Mouse (Mus musculus): ENCODE measurements around the gene Rnf225. TPM values are rescaled to one million over a fixed set of nuclear protein-coding genes. Genes with fewer than 3 reads are reported as not detected.
"Not testable (repeated sequence)": the region's sequence is repeated elsewhere in the genome, so short reads cannot be mapped to it uniquely, and the experiment has no call there.

Gene Rnf225
- polyA plus RNA-seq, 1 experiment from 2014 or later, result 0.61 TPM

GRCm38 (mm10) chr7:12905146-12905545, 22.1 kb upstream of the Rnf225 start:
- Histone ChIP-seq H3K36me3 (peaks cover 49% of the 10 kb centered on the region), H3K4me2 (replicated peaks) (no peak overlapping the region), H3K27me3 (no peaks in the 10 kb centered on the region), H3K9ac (replicated peaks) (no peak overlapping the region), H3K27ac (replicated peaks) (no peak overlapping the region), H3K4me1 (peaks cover 6% of the 10 kb centered on the region), H3K9me3 (no peaks in the 10 kb centered on the region), H3K4me3 (no peak overlapping the region)
- WGBS, result 94% methylated on average over 1 of the region's 1 CpGs
- ATAC-seq (replicated peaks), result no peak

- ATAC-seq (replicated peaks), result peak; percentile 64
- Histone ChIP-seq H3K9me3 (no peaks in the 10 kb centered on the region), H3K27me3 (no peaks in the 10 kb centered on the region), H3K4me3 (peak overlapping the region; percentile 61), H3K9ac (replicated peaks) (peak overlapping the region; percentile 65), H3K4me2 (replicated peaks) (peak overlapping the region; percentile 61), H3K27ac (replicated peaks) (peak overlapping the region; percentile 94), H3K36me3 (peaks cover 44% of the 10 kb centered on the region), H3K4me1 (peaks cover 10% of the 10 kb centered on the region)
- WGBS, result 33% methylated on average over 7 of the region's 7 CpGs
Observed at GRCm38 (mm10) chr7:12909498-12909962, 17.7 kb upstream of the Rnf225 start.

- H3K9ac ChIP-seq (replicated peaks), result peak overlapping the region; percentile 65
- 9% methylated on average over 19 of the region's 19 CpGs for WGBS
- peak overlapping the region; percentile 61 for H3K4me3 ChIP-seq
- H3K27ac ChIP-seq (replicated peaks), result peak overlapping the region; percentile 94
- no peaks in the 10 kb centered on the region for H3K9me3 ChIP-seq
- peak overlapping the region; percentile 61 for H3K4me2 ChIP-seq (replicated peaks)
- peaks cover 38% of the 10 kb centered on the region for H3K36me3 ChIP-seq
- peak; percentile 86 for ATAC-seq (replicated peaks)
- peaks cover 10% of the 10 kb centered on the region for H3K4me1 ChIP-seq
- no peaks in the 10 kb centered on the region for H3K27me3 ChIP-seq
Observed at GRCm38 (mm10) chr7:12910181-12910668, 17.0 kb upstream of the Rnf225 start.

- Histone ChIP-seq H3K4me1 (peaks cover 10% of the 10 kb centered on the region), H3K4me3 (no peak overlapping the region), H3K27ac (replicated peaks) (no peak overlapping the region), H3K9ac (replicated peaks) (no peak overlapping the region), H3K27me3 (no peaks in the 10 kb centered on the region), H3K36me3 (peaks cover 6% of the 10 kb centered on the region; the same call in 1 of the 2 replicates), H3K4me2 (replicated peaks) (no peak overlapping the region), H3K9me3 (no peaks in the 10 kb centered on the region)
- ATAC-seq (replicated peaks), result no peak
Observed at GRCm38 (mm10) chr7:12913556-12913955, 13.7 kb upstream of the Rnf225 start.

GRCm38 (mm10) chr7:12920495-12920894, 6.7 kb upstream of the Rnf225 start:
- H3K9ac ChIP-seq (replicated peaks); ATAC-seq (replicated peaks); H3K4me3 ChIP-seq; H3K4me2 ChIP-seq (replicated peaks); H3K9me3 ChIP-seq; H3K27me3 ChIP-seq; H3K27ac ChIP-seq (replicated peaks): not testable (repeated sequence)
- 94% methylated on average over 7 of the region's 8 CpGs for WGBS
- Histone ChIP-seq H3K36me3 (peaks cover 21% of the 10 kb centered on the region), H3K4me1 (peaks cover 15% of the 10 kb centered on the region)

GRCm38 (mm10) chr7:12921318-12921704, 5.9 kb upstream of the Rnf225 start:
- Histone ChIP-seq H3K9me3 (no peaks in the 10 kb centered on the region), H3K9ac (replicated peaks) (peak overlapping the region; percentile 83), H3K27ac (replicated peaks) (peak overlapping the region; percentile 91), H3K4me2 (replicated peaks) (peak overlapping the region; percentile 93), H3K27me3 (no peaks in the 10 kb centered on the region), H3K36me3 (peaks cover 29% of the 10 kb centered on the region), H3K4me1 (peaks cover 15% of the 10 kb centered on the region), H3K4me3 (peak overlapping the region; percentile 86)
- 0% methylated on average over 3 of the region's 3 CpGs for WGBS
- peak; percentile 4 for ATAC-seq (replicated peaks)

GRCm38 (mm10) chr7:12921705-12922465, 5.3 kb upstream of the Rnf225 start, which contains the start of gene Rps5:
TSS of gene Rps5 (plus strand) at chr7:12922290.
- Histone ChIP-seq H3K9me3 (no peaks in the 10 kb centered on the region), H3K27me3 (peaks cover 4% of the 10 kb centered on the region; the same call in 1 of the 2 replicates), H3K4me2 (replicated peaks) (peak within 1 kb of the TSS; percentile 93), H3K27ac (replicated peaks) (peak within 1 kb of the TSS; percentile 91), H3K4me3 (peak within 1 kb of the TSS; percentile 86), H3K9ac (replicated peaks) (peak within 1 kb of the TSS; percentile 83), H3K36me3 (peaks cover 35% of the 10 kb centered on the region), H3K4me1 (peaks cover 15% of the 10 kb centered on the region)
- under 1% methylated on average over 55 of the region's 55 CpGs for WGBS
- peak; percentile 99 for ATAC-seq (replicated peaks)

- Histone ChIP-seq H3K27me3 (peaks cover 10% of the 10 kb centered on the region; the same call in 1 of the 2 replicates), H3K36me3 (peaks cover 40% of the 10 kb centered on the region), H3K27ac (replicated peaks) (no peak overlapping the region; the same call in 1 of the 2 replicates), H3K4me3 (peak overlapping the region; percentile 86), H3K9me3 (no peaks in the 10 kb centered on the region), H3K9ac (replicated peaks) (peak overlapping the region; percentile 81), H3K4me1 (peaks cover 15% of the 10 kb centered on the region), H3K4me2 (replicated peaks) (peak overlapping the region; percentile 91)
- ATAC-seq (replicated peaks), result no peak
- WGBS, result 4% methylated on average over 8 of the region's 8 CpGs
Observed at GRCm38 (mm10) chr7:12922729-12923128, 4.5 kb upstream of the Rnf225 start.

- Histone ChIP-seq H3K4me1 (peaks cover 19% of the 10 kb centered on the region), H3K27ac (replicated peaks) (no peak overlapping the region), H3K9ac (replicated peaks) (no peak overlapping the region), H3K9me3 (no peaks in the 10 kb centered on the region), H3K4me3 (no peak overlapping the region), H3K36me3 (peaks cover 40% of the 10 kb centered on the region), H3K27me3 (peaks cover 15% of the 10 kb centered on the region; the same call in 1 of the 2 replicates), H3K4me2 (replicated peaks) (no peak overlapping the region)
- ATAC-seq (replicated peaks), result no peak
- WGBS, result 84% methylated on average over 7 of the region's 7 CpGs
Observed at GRCm38 (mm10) chr7:12926316-12926715, 900 bp upstream of the Rnf225 start.

GRCm38 (mm10) chr7:12927693-12928589, 725 bp downstream of the Rnf225 start:
- peaks cover 15% of the 10 kb centered on the region; the same call in 1 of the 2 replicates for H3K27me3 ChIP-seq
- peaks cover 15% of the 10 kb centered on the region for H3K4me1 ChIP-seq
- peak; percentile 49 for ATAC-seq (replicated peaks)
- H3K4me3 ChIP-seq, result peak overlapping the region; percentile 21
- no peaks in the 10 kb centered on the region for H3K9me3 ChIP-seq
- peaks cover 40% of the 10 kb centered on the region for H3K36me3 ChIP-seq
- H3K9ac ChIP-seq (replicated peaks), result peak overlapping the region; percentile 27; the same call in 1 of the 2 replicates
- 6% methylated on average over 65 of the region's 65 CpGs for WGBS
- H3K4me2 ChIP-seq (replicated peaks), result peak overlapping the region; percentile 41
- H3K27ac ChIP-seq (replicated peaks), result no peak overlapping the region

- Histone ChIP-seq H3K27ac (replicated peaks) (no peak overlapping the region), H3K4me2 (replicated peaks) (no peak overlapping the region), H3K36me3 (no peaks in the 10 kb centered on the region), H3K4me3 (no peak overlapping the region), H3K27me3 (0 out of 2 replicates have a peak, but pooled peaks cover under 1% of the 10 kb centered on the region), H3K4me1 (no peaks in the 10 kb centered on the region), H3K9ac (replicated peaks) (no peak overlapping the region), H3K9me3 (no peaks in the 10 kb centered on the region)
- ATAC-seq (replicated peaks), result no peak
- 71% methylated on average over 4 of the region's 4 CpGs for WGBS
Observed at GRCm38 (mm10) chr7:12933615-12934140, 6.5 kb downstream of the Rnf225 start.

All from forebrain, embryonic 15.5 days (tissue).